In the genomic region with DNA sequence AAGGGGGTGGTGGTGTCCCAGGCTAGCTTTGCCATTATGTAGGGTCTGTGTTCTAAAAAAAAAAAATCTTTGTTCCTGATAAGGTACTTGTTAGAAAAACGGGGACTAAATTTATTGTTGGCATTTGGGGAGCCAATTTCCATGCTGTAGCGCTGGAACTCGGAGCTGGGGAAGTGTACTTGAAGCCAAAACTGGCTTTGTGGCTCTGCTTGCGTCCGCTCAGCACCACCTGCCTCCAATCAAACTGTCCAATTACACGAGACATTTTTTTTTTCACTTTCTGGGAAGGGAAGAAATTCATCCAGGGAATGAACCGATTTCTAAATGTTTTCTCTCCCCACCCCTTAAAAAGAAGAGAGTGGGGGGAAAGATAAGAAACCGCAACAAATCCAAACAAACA, we compare ENCODE assay signal across 17 mouse cellular contexts.
A peak's percentile ranks its signal among the peaks of the same experiment; 100 is the strongest.
DNase-seq lines count a peak whose midpoint lies in the region; ATAC-seq and TF ChIP-seq lines count a peak whose summit lies in the region.
"Had no signal": no experiment of that assay in that cellular context is flagged by ENCODE, and none has a peak within 500 bp of the region (broad histone marks: within the 10 kb centered on the region; RNA-seq: fewer than 3 reads in every experiment).

No protein-coding gene starts in this region.

- no peaks in the 10 kb centered on the region for H3K9me3 ChIP-seq in forebrain, postnatal 0 days (ENCODE audit: low read length)
- no peaks in the 10 kb centered on the region for H3K9me3 ChIP-seq in forebrain, embryonic 11.5 days (ENCODE audit: control insufficient read depth, low read length)
- no peaks in the 10 kb centered on the region for H3K9me3 ChIP-seq in kidney, postnatal 0 days (replicated peaks; ENCODE audit: low read length)
- no peaks in the 10 kb centered on the region for H3K9me3 ChIP-seq in lung, postnatal 0 days (ENCODE audit: low read length)
- H3K9me3 ChIP-seq: embryonic facial prominence, embryonic 15.5 days; hindbrain, embryonic 12.5 days; midbrain, embryonic 12.5 days; neural tube, embryonic 12.5 days had no signal

- H3K4me2 ChIP-seq in forebrain, postnatal 0 days (ENCODE audit: low read depth): no peak overlapping the region
- H3K4me2 ChIP-seq in forebrain, embryonic 11.5 days (ENCODE audit: low read depth, low read length, severe bottlenecking): no peak overlapping the region
- no peak overlapping the region for H3K4me2 ChIP-seq in kidney, postnatal 0 days (ENCODE audit: low read length)
- no peak overlapping the region for H3K4me2 ChIP-seq in lung, postnatal 0 days (replicated peaks; ENCODE audit: low read depth, low read length)
- H3K4me2 ChIP-seq: embryonic facial prominence, embryonic 15.5 days; hindbrain, embryonic 12.5 days; midbrain, embryonic 12.5 days; neural tube, embryonic 12.5 days had no signal

- H3K36me3 ChIP-seq in forebrain, postnatal 0 days (ENCODE audit: insufficient read depth): no peaks in the 10 kb centered on the region
- no peaks in the 10 kb centered on the region for H3K36me3 ChIP-seq in forebrain, embryonic 11.5 days (ENCODE audit: control insufficient read depth, insufficient read depth, low read length)
- H3K36me3 ChIP-seq in kidney, postnatal 0 days (ENCODE audit: insufficient read depth, low read length): no peaks in the 10 kb centered on the region
- no peaks in the 10 kb centered on the region for H3K36me3 ChIP-seq in lung, postnatal 0 days (ENCODE audit: insufficient read depth, low read length)
- H3K36me3 ChIP-seq: embryonic facial prominence, embryonic 15.5 days; hindbrain, embryonic 12.5 days; midbrain, embryonic 12.5 days; neural tube, embryonic 12.5 days had no signal

- ATAC-seq in forebrain, postnatal 0 days: no peak
- ATAC-seq in forebrain, embryonic 11.5 days (replicated peaks; ENCODE audit: low FRiP score): no peak
- ATAC-seq in kidney, postnatal 0 days (replicated peaks; ENCODE audit: low FRiP score, low read depth): no peak
- ATAC-seq in lung, postnatal 0 days: no peak

- H3K4me1 ChIP-seq in forebrain, postnatal 0 days (ENCODE audit: insufficient read depth): no peaks in the 10 kb centered on the region; the same call in 1 of the 2 replicates
- no peaks in the 10 kb centered on the region for H3K4me1 ChIP-seq in forebrain, embryonic 11.5 days (replicated peaks; ENCODE audit: control insufficient read depth, insufficient read depth, low read length)
- H3K4me1 ChIP-seq in kidney, postnatal 0 days (replicated peaks; ENCODE audit: insufficient read depth, low read length): peaks cover 7% of the 10 kb centered on the region; the same call in 1 of the 2 replicates
- peaks cover 12% of the 10 kb centered on the region; the same call in 1 of the 2 replicates for H3K4me1 ChIP-seq in lung, postnatal 0 days (ENCODE audit: insufficient read depth, low read depth, low read length)
- H3K4me1 ChIP-seq: midbrain, embryonic 12.5 days; neural tube, embryonic 12.5 days had no signal

- no peak for DNase-seq in forebrain, postnatal 0 days
- no peak for DNase-seq in forebrain, embryonic 11.5 days (ENCODE audit: low spot score)
- peak; percentile 74 for DNase-seq in kidney, postnatal 0 days (ENCODE audit: low spot score)
- no peak for DNase-seq in kidney, postnatal 25 days
- DNase-seq in lung, postnatal 0 days (ENCODE audit: low spot score): peak; percentile 35
- no peak for DNase-seq in lung, postnatal 25 days (ENCODE audit: low spot score)
- no peak for DNase-seq in urinary bladder, postnatal 25 days (ENCODE audit: low spot score)
- DNase-seq: cerebellum, adult 8-10 months; kidney, adult 8-10 months; liver; lung, adult 2 months; right cerebral cortex, postnatal 4 days; thymus, adult 2 months had no signal

- no peaks in the 10 kb centered on the region for H3K27me3 ChIP-seq in forebrain, postnatal 0 days (ENCODE audit: insufficient read depth, low read length)
- no peaks in the 10 kb centered on the region for H3K27me3 ChIP-seq in forebrain, embryonic 11.5 days (ENCODE audit: control insufficient read depth, insufficient read depth, low read length)
- H3K27me3 ChIP-seq in kidney, postnatal 0 days (ENCODE audit: insufficient read depth, low read length): no peaks in the 10 kb centered on the region
- H3K27me3 ChIP-seq in lung, postnatal 0 days (replicated peaks; ENCODE audit: insufficient read depth, low read length): no peaks in the 10 kb centered on the region
- H3K27me3 ChIP-seq: embryonic facial prominence, embryonic 15.5 days; hindbrain, embryonic 12.5 days; neural tube, embryonic 12.5 days had no signal

- no peak overlapping the region for H3K4me3 ChIP-seq in forebrain, postnatal 0 days (ENCODE audit: low read depth, low read length)
- H3K4me3 ChIP-seq in forebrain, embryonic 11.5 days (ENCODE audit: low read depth, low read length): no peak overlapping the region
- no peak overlapping the region for H3K4me3 ChIP-seq in kidney, postnatal 0 days (replicated peaks; ENCODE audit: low read depth, low read length)
- no peak overlapping the region for H3K4me3 ChIP-seq in lung, postnatal 0 days (ENCODE audit: low read depth, low read length)
- H3K4me3 ChIP-seq: embryonic facial prominence, embryonic 15.5 days; hindbrain, embryonic 12.5 days; midbrain, embryonic 12.5 days; neural tube, embryonic 12.5 days had no signal

- 0 out of 2 replicates have a peak overlapping the region, but pooled peaks have one; percentile 29 for H3K27ac ChIP-seq in forebrain, postnatal 0 days (ENCODE audit: low read depth, low read length)
- H3K27ac ChIP-seq in forebrain, embryonic 11.5 days (ENCODE audit: low read depth, low read length): no peak overlapping the region
- no peak overlapping the region for H3K27ac ChIP-seq in kidney, postnatal 0 days
- no peak overlapping the region for H3K27ac ChIP-seq in lung, postnatal 0 days (ENCODE audit: low read length)
- H3K27ac ChIP-seq: embryonic facial prominence, embryonic 15.5 days; hindbrain, embryonic 12.5 days; midbrain, embryonic 12.5 days; neural tube, embryonic 12.5 days had no signal

- no peak overlapping the region for H3K9ac ChIP-seq in forebrain, postnatal 0 days
- H3K9ac ChIP-seq in forebrain, embryonic 11.5 days (ENCODE audit: low read length): no peak overlapping the region
- H3K9ac ChIP-seq in kidney, postnatal 0 days (ENCODE audit: low read depth, low read length): no peak overlapping the region
- no peak overlapping the region for H3K9ac ChIP-seq in lung, postnatal 0 days (replicated peaks; ENCODE audit: low read depth)
- H3K9ac ChIP-seq: embryonic facial prominence, embryonic 15.5 days; hindbrain, embryonic 12.5 days; midbrain, embryonic 12.5 days; neural tube, embryonic 12.5 days had no signal

- no peak for TF ChIP-seq EP300 in lung, postnatal 0 days (IDR thresholded peaks at IDR 0.05)

- 27% methylated on average over 8 of the region's 8 CpGs for WGBS in forebrain, postnatal 0 days
- 74% methylated on average over 8 of the region's 8 CpGs for WGBS in forebrain, embryonic 11.5 days
- 41% methylated on average over 8 of the region's 8 CpGs for WGBS in kidney, postnatal 0 days
- WGBS in lung, postnatal 0 days: 23% methylated on average over 8 of the region's 8 CpGs

- TF ChIP-seq CTCF in forebrain, postnatal 0 days (IDR thresholded peaks at IDR 0.05; ENCODE audit: low read depth): no peak
- TF ChIP-seq CTCF in kidney, postnatal 0 days (IDR thresholded peaks at IDR 0.05; ENCODE audit: low read depth): no peak
- TF ChIP-seq CTCF in lung, postnatal 0 days (IDR thresholded peaks at IDR 0.05): no peak

Comparison
In these comparisons a context has a peak if more than half of its experiments do, and no peak if none do; other contexts are left out.
1. DNase-seq: peak in kidney, postnatal 0 days (single experiment) and lung, postnatal 0 days (single experiment); none in forebrain, postnatal 0 days (single experiment), forebrain, embryonic 11.5 days (single experiment), kidney, postnatal 25 days (0 of 2), lung, postnatal 25 days (single experiment) and urinary bladder, postnatal 25 days (single experiment).